Mouse (Mus musculus) lung, postnatal 0 days (tissue): ENCODE measurements around the gene Shtn1.

Experiments used
- CTCF ChIP-seq: IDR thresholded peaks from 2 replicates; pipeline ENCODE4 v1.5.1; 2016; ENCODE audit warnings: antibody characterized with exemption, mild to moderate bottlenecking
- EP300 ChIP-seq: IDR thresholded peaks from 2 replicates; pipeline ENCODE4 v1.6.1; 2016; ENCODE audit warnings: antibody characterized with exemption, mild to moderate bottlenecking, control low read depth

DNA sequence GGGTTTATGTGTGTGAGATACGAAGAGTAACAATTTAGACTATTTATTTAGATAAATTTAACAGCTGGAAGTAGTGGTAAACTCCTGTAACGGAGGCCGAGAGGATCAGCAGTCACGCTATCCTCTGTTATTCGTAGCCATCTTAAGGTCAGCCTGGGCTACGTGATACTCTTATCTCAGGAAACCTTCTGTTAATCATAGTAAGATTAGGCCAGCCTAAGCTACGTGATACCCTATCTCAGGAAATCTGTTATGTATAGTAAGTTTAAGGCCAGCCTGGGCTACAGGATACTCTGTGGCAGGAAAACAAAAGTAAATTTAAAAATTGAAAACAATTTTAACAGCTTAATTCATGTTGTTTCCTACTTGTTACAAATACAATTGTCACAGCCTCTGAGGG lies 129.9 kb downstream of the Shtn1 start:
- TF ChIP-seq CTCF (no peak), EP300 (no peak)
